Mouse (Mus musculus) splenic B cell, adult 2 months (primary cell): ENCODE measurements around the gene Gpam.
"Not testable (repeated sequence)": the region's sequence is repeated elsewhere in the genome, so short reads cannot be mapped to it uniquely, and the experiment has no call there.

ENCODE experiments used
- DNase-seq: peaks from one replicate; pipeline ENCODE4 v3.0.0-alpha.2; 2011; ENCODE audit warnings: low read depth, low spot score
- H3K27me3 ChIP-seq: 2 replicates; pipeline ENCODE4 v1.6.1; 2012; ENCODE audit warnings: mild to moderate bottlenecking, low read length, moderate library complexity, mixed read lengths; ENCODE audit not compliant: control insufficient read depth, poor library complexity, insufficient read depth, severe bottlenecking
- H3K36me3 ChIP-seq: 2 replicates; pipeline ENCODE4 v1.6.1; 2012; ENCODE audit warnings: mild to moderate bottlenecking, low read length, moderate library complexity, mixed read lengths; ENCODE audit not compliant: control insufficient read depth, poor library complexity, insufficient read depth, severe bottlenecking

Gpam gene

DNA sequence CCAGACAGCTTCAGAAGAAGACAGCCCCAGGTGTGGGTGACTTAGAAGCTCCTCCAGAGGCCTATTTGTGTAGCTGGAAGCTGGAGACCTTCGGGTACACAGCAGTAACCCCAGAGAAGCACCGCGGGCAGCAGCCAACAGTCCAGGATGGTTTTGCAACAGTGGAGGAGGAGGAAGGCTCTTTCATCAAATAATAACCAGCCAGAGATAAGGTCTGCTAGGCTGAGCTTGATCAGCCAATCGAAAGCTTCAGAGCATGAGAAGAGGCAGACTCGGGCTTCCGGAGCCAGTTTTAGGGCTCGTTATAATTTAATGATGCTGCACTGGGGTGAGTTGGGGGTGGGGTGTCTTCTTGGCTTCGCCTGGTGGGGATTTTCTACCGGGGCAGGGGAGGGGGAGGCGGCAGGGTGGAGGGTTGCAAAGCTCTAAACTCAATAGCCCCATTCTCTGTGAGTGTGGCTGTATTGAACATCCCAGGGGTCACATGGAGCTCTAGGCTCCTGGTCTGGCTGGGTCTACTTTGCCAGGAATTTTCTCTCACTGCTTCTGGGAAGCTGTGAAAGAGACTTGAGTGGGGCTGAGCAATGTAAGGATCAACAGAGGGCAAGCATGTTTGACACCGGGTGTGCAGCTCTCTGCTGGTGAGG lies at the start of gene Gpam:
TSS of gene Gpam (minus strand) at position 167 of the 647 bp plus-strand sequence.
- DNase-seq, result no peak
- no peaks in the 10 kb centered on the region for H3K27me3 ChIP-seq
- no peaks in the 10 kb centered on the region for H3K36me3 ChIP-seq

DNA sequence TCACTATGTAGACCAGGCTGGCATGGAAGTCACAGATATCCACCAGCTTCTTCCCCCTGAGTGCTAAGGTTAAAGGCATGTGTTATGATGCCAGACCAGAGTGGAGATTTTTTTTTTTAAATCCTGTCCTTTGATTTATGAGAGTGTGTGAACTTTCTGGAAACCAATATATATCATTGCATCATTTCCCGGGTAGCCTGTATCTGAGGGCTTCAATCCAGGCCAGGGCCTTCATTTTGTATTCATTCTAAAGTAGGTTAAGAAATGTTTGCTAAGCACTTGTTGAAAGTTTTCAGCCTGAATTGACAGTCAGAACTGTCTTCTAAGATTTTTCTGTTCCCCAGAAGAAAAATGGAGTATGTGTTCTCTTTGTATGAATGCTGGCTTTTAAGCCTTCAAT lies 44.5 kb upstream of the Gpam start:
- H3K27me3 ChIP-seq, result no peaks in the 10 kb centered on the region
- H3K36me3 ChIP-seq, result no peaks in the 10 kb centered on the region
- DNase-seq, result no peak

DNA sequence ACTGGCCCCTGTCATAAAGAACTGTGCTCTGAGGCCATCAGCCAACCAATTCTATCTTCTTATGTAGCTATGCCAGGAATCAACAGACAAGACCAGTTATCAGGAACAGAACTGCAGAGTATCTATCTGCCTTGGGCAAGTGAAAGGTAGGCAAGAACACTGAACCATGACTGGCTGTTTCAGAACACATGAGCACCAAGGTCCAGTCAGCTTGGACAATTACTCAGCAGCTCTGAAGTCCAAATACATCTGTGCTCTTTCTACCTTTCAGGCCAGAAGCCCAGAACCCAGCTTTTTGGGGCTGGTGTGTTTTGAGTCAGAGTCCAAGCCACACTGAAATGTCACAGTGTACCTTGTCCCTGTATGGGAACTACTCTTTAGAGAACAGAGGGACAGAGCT lies 43.4 kb upstream of the Gpam start:
- H3K27me3 ChIP-seq, result no peaks in the 10 kb centered on the region
- DNase-seq, result no peak
- H3K36me3 ChIP-seq, result no peaks in the 10 kb centered on the region

DNA sequence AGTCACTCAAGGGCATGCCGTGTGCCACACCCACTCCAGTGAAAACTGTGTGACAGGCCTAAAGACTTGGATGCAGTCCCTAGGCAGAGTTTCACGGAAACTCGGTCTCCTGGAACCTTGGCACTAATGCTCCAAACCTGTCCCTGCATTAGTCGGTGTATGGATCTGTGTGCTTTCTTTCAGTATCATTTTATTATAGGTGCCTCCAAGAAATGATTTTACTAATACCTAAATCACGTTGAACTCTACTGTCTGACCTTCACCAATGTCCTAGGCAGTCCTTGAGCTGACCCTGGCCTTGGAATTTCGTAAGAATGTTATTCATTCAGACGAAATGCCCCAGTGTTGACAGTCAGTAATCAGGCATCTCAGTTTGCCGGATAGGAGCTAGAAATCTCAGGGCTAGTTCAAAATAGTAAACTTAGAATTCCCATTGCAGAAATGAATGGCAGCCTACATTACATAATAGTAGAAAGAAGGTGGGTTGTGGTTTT lies 42.2 kb upstream of the Gpam start:
- not testable (repeated sequence) for DNase-seq, H3K36me3 ChIP-seq, H3K27me3 ChIP-seq

DNA sequence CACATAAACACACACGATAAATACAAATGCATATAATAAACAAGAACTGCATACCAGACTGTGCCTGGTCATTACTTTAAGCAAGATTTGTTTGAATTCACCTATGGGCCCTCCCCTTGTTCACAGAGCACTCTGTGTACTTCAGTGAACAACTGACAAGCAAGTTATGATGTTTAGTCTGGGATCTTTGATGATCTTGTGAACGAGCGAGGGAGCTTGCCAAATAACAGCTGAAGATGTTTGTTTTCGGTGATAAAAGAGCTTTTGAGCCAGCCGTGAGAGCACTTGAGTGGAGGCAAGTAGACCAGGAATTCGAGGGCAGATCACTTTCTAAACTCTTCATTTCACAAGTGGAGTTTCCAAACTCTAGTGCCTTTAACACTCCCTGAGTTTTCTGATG lies 41.3 kb upstream of the Gpam start:
- no peak for DNase-seq
- H3K36me3 ChIP-seq, result no peaks in the 10 kb centered on the region
- H3K27me3 ChIP-seq, result no peaks in the 10 kb centered on the region

DNA sequence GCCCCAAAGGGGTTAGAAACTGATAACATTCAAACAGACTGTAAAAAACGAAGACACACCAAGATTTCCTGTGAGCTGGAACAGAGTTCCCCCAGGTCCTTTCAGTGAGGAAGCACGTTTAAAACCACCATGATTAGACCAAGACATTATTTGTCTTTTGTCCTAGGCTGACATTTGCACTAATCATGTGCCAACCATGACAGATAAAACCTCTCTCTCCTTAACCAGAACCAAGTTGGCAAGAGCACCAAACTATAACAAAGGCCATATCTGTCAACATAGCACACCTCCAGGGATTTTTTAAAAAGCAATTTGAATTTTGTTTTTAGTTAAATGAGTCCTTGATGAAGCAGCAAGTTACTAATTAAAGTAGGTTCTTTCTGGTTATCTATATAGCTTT lies 40.7 kb upstream of the Gpam start:
- DNase-seq, result no peak
- H3K27me3 ChIP-seq, result no peaks in the 10 kb centered on the region

DNA sequence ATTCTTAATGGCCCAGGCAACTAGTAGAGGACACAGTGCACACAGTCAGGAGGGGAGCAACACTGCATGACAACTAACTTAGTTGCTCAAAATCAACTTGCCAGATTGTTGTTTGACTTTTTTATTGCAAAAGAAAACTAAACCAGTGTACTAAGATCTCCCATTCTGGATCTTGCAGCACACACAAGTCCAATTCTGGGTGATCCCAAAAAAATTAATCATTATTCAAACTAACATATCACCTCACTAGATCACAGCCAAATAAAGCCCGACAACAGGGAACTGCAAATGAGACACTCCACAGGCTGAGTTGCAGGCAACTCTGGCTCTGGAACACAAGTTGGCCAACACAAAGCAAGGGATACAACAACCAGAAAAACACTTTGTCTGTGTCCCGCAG lies 39.7 kb upstream of the Gpam start:
- no peaks in the 10 kb centered on the region for H3K36me3 ChIP-seq
- DNase-seq, result no peak
- no peaks in the 10 kb centered on the region for H3K27me3 ChIP-seq

More for the DNA sequence above, 40.7 kb upstream of the Gpam start:
- H3K36me3 ChIP-seq, result no peaks in the 10 kb centered on the region

DNA sequence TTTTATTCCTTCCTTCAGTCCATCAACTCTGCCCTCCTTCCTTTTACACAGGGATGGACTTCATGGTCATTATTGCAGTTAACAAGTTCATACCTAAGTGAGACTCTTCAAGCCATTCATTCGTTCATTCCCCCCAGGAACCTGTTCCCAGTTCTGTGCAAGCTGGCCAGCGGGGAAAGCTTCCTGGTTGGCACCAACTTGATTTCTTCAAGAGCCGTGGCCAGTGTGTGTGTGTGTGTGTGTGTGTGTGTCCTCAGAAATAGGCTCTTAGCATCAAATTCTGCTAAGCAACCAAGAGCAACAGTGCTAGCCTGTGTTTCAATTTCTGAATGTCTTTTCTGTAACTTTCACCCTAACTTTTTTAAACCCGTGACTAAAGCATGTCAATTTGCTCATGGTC lies 38.9 kb upstream of the Gpam start:
- DNase-seq, result no peak
- no peaks in the 10 kb centered on the region for H3K27me3 ChIP-seq
- no peaks in the 10 kb centered on the region for H3K36me3 ChIP-seq

DNA sequence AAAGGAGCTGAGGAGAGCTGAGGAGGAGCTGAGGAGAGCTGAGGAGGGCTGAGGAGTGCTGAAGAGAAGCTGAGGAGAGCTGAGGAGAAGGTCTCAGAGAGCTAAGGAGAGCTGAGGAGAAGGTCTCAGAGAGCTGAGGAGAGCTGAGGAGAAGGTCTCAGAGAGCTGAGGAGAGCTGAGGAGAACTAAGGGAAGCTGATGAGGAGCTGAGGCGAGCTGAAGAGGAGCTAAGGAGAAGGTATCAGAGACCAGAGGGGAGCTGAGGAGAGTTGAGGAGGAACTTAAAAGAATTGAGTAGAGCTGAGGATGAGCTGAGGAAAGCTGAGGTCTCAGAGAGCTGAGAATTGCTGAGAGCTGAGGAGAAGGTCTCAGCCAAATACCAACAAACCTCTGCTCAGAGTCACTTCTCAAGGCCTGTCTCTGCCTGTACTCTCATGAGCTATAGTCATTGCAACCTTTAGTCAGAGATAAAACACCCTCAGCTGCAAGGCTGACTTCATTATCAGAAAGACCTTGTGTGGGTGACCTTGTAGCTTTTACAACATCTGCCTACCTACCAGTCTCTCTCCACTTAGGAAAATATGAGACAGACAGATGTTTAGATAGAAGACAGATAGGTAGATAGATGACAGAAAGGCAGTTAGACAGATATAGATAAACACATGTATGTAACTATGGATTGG lies 38.3 kb upstream of the Gpam start:
- Histone ChIP-seq H3K36me3 (no peaks in the 10 kb centered on the region), H3K27me3 (no peaks in the 10 kb centered on the region)
- DNase-seq, result no peak

DNA sequence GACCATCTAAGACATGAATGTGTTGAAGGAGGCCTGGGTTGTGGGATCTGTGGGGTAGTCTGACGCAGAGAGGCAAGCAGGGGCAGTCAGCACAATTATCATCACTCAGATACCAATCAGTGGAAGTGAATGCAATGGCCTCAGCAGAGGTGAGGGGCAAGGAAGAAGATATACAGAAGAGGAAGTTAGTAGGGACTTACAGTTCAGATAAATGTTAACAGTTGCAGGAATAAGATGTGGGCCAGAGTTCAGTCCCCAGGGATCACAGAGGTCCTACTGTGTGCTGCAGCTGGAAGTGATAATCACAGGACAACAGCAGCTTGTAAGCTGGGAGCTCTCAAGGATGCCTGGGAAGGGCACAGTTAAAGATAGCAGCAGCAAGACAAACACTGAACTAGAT lies 37.1 kb upstream of the Gpam start:
- DNase-seq, result no peak
- Histone ChIP-seq H3K27me3 (no peaks in the 10 kb centered on the region), H3K36me3 (no peaks in the 10 kb centered on the region)

DNA sequence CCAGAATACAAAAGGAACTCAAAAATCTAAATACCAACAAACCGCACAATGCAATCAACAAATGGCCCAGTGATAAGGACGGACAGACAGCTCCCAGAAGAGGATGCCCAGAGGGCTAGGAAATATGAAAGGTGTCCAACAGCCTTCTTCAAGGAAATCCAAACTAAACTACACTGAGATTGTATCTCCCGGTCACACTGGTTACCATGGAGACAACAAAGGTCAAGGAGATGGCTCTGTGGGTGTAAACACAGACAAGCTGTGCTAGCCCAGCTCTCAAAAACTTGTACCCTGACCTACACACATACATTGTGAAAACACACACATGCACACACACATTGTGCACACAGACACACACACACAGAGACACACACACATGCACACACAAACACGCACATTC lies 35.2 kb upstream of the Gpam start:
- Histone ChIP-seq H3K36me3 (no peaks in the 10 kb centered on the region), H3K27me3 (no peaks in the 10 kb centered on the region)
- no peak for DNase-seq

DNA sequence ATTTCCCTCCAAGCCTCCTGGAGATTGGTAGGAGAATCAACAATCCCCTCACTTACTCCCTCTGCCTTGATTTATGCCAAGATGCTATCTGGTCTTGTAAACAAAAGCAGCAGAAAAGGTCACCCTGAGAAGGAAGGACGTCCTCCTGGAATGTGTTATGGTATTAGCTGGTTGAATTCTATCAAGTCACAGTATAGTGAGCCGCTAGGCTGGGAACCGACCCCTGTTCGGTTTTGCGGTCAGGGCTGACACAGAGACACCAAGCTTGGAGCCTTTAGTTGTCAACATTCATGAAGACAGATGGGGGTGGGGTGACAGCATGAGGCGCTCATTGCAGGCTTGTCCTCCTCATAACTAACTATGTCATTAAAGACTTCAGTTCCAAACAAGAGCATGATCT lies 32.8 kb upstream of the Gpam start:
- no peak for DNase-seq
- Histone ChIP-seq H3K36me3 (no peaks in the 10 kb centered on the region), H3K27me3 (no peaks in the 10 kb centered on the region)

DNA sequence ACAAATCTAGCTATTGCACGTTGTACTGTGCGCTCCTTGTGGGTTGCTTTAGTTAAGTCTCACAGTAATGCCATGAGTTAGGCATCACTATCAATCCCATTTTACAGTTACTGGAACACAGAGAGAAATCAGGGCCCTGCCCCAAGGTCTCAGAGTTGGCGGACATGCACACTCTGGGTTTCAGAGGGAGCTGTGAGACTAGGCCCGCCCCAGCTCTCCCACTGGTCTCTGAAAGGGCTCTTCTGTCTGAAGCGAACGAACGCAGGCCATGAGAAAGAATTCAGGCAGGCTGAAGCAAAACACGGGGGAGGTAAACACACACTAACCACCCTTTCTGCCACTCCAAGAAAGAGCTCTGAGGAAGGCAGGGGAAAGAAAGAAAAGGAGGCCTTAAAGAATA lies 31.6 kb upstream of the Gpam start:
- Histone ChIP-seq H3K36me3 (no peaks in the 10 kb centered on the region), H3K27me3 (no peaks in the 10 kb centered on the region)
- no peak for DNase-seq

DNA sequence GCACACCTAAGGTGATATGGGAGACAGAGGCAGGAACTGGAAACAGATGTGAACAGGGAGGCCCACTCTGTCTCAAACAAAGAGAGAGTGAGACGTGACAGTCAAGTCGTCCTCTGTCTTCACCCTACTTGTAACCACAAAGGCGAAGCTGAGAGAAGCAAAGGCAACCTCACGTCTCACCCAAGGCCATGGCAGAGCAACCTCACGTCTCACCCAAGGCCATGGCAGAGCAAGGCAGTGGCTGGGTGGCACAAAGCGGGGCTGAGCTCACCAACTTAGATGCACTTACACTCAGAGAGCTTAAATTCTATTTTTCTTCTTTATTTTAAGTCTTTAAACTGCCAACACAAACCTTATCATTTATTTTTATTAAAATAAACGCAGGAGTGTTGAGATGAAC lies 30.0 kb upstream of the Gpam start:
- DNase-seq, result no peak
- Histone ChIP-seq H3K27me3 (no peaks in the 10 kb centered on the region), H3K36me3 (no peaks in the 10 kb centered on the region)

DNA sequence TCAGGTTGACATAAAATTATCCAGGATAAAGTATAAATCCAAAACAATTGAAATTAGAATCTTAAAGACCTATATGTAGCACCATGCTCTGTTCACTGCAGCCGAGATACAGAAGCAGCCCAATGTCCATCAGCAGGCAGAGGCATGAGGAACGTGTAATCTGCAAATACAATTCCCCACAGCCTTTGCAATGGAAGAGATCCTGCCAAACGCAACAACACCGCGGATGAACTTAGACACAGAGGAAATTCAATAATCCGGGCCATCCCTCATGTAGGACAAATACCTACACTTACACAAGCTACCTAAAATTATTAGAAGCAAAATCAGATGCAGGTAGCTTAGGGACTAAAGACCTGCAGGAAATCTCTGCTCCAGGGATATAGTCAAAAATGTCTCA lies 25.9 kb upstream of the Gpam start:
- H3K36me3 ChIP-seq, result no peaks in the 10 kb centered on the region
- DNase-seq, result no peak
- no peaks in the 10 kb centered on the region for H3K27me3 ChIP-seq

DNA sequence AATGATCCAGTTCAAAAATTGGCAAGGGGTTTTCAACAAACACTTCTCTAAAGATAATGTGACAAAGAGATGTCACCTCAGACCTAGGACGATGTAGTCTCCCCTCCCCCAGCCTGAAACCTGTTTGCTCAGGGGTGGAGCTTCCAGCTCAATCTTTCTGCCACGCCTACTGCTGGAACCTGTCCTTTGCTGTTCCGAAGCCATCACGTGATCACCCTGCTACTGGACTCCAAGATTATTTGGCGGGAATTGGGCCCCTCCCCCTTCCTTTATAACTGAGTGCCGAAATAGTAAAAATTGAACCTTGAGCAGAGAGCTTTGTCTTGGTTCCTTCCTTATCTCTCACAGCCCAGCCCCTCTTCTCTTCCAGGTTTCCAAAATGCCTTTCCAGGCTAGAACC lies 25.2 kb upstream of the Gpam start:
- not testable (repeated sequence) for H3K36me3 ChIP-seq, DNase-seq, H3K27me3 ChIP-seq
